Mouse (Mus musculus) frontal cortex, postnatal 25 days (tissue): ENCODE measurements around the gene Usf1.

Source experiments
- DNase-seq, 2 experiments: peaks; one replicate each; pipeline ENCODE4 v3.0.0; 2022; ENCODE audit warnings: low spot score in 2 of 2

Gene Usf1

DNA sequence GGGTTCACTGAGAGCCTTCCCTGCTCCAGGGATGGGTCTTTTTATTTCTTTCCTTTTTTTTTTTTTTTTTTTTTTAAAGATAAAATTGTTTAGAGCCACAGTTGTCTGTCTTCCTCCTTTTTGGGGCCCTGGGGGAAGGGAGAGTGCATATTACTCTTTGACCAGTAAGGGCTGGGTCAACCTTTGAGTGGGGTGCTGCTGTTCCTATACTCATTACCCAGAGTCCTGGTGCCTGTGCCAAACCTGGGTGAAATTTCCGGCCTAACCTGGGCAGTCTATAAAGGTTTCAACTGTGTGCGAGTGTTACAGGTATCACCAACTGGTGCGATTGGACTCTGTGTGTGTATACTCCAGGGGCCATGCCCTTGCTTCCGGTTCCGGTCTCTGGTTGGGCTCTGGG, 7.5 kb downstream of the Usf1 start, which contains the start of gene Tstd1:
Gene Tstd1, plus strand, starts transcription at position 213 of the 400 bp plus-strand sequence.
- no peak for DNase-seq

GRCm38 (mm10) chr1:171419291-171419882, 8.3 kb downstream of the Usf1 start:
- no peak for DNase-seq

DNA sequence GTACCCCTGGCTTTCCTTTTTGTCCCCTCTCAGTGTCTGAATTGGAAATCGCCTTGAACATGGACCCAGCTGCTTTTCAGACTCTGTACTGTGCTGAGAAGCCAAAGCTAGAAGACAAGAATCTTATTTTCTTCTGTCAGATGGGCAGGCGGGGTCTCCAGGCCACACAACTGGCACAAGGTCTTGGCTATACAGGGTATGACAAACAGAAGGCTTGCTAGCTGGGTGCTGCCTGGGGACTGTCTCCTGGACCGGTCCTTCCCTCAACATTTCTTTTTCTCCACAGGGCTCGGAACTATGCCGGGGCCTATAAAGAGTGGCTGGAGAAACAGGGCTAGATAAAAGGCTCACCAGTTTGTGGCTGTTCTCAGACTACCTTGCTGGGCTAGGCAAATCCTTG, 8.8 kb downstream of the Usf1 start:
- no peak for DNase-seq

DNA sequence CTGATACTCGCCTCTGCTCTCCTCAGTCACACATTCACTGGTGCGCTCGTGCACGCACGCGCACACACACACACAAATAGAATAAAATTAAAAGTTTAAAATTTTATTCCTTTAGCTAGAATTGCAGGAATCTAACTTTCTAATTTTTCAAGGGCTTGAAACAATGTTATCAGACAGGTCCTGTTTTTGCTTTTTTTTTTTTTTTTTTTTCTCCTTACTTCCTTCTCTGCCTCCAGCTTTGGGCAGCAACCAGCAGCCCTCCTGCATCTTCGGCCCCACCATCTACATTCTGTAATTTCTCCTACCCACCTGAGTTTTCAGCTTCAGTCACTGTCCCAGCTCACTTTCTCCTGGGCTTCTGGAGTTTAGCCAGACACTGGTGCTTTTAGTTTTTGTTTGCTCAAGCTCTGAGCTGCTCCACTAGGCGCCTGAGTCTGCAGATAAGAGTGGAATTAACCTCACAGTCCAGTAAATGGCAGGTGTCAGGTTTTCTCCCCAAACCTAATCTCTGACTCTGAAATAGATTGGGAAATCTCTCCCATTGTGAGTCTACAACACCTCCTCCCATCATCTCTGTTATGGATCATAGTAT, 11.5 kb downstream of the Usf1 start:
- no peak for DNase-seq

DNA sequence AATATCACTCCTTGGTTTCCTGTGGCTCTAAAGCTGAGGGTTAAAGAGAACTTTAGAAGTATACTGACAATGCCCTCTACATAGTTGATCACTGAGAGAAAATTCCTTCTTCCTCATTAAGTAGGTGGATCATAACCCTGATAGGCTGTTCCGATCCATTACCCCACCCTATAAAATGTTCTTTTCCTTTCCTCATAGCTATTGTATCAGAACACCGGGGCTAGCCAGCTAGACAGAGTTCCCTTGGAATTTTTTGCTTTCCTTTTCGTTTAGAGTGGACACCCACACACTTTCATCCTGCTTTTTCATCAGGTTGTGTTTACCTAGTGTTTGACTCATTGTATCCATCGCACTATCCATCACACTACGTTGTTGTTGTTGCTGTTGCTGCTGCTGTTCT, 13.5 kb downstream of the Usf1 start:
- no peak for DNase-seq

- no peak for DNase-seq
These were observed 14.0 kb downstream of the Usf1 start for GRCm38 (mm10) chr1:171425126-171425525.

GRCm38 (mm10) chr1:171432158-171432557, 21.0 kb downstream of the Usf1 start:
- no peak for DNase-seq

DNA sequence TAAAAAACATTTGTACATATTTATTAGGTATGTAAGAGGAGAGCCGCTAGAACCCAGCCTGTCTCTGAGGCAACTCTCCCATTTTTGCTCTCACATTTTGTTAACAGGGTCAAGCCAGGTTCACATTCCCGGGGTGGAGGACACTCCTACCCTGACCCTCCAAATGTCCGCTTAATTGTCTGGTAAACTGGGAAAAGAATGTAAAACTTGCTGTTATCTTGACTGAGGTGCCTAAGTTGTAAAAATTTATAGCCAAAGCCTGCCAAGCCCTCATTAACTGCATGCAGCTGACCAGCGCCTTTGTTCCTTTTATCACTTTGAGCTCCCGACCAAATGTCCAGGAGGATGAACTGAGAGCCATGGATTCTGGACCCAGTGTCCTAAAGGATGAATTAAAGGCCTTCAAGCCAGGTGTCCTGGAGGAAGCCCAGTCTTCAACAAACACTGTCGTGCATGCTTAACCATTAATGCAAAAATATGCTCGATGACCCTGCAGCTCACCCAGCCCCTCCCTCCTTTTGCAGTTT, 24.2 kb downstream of the Usf1 start:
- DNase-seq = no peak

GRCm38 (mm10) chr1:171435974-171436373, 24.9 kb downstream of the Usf1 start:
- DNase-seq = no peak

GRCm38 (mm10) chr1:171437264-171438013, 26.3 kb downstream of the Usf1 start, which contains the start of gene F11r:
TSS of gene F11r (plus strand) at chr1:171437535.
- no peak for DNase-seq

- no peak for DNase-seq
These were observed 27.0 kb downstream of the Usf1 start for GRCm38 (mm10) chr1:171438014-171438670.

DNA sequence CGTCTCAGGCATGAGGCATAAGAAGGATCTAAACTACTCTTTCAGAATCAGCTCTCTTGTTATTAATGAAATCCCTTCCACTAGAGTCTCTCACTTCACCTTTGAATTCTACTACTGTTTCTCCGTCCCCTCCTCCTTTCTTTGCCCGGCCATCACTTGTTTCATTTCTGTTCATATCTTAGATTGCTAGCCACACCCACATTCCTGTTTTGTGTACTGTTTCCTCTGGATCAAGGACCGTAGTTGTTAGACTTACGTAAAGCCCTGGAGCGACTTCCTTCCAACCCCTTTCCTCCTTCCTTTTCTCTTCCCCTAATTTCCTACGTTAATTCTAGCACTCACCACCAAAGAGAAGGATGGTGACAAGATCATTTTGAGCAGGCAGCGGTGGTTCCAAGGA, 28.0 kb downstream of the Usf1 start:
- DNase-seq = no peak

DNA sequence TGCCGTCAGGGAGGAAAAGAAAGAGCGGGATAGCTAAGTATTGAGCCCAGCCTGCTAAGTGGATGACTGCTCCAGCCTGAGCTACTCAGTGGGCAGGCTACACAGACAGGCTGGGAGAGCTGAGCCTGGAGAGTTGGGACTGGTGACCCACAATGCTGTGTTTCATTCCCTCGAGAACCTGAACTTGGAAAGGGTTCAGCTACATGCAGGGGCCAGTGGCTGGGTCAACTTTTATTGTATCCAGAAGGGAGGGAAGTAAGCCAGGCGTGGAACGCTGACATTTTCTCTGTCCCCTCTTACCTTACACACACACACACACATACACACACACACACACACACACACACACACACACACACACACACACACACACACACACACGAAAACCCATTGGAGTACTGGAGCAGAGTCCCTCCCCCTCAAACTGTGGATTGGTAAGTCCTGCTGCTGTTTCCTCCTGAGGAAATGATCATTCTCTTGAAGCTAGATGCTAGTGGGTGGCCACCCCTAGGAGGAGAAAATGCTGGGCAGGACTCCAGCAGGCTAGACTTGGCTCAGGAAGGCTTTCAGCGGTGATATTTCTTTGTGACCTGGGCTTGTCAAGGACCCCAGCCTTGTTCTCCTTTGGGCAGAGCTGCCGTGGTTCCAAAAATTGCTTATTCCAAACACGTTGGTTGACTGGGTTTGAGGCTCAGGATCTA, 29.1 kb downstream of the Usf1 start:
- DNase-seq = no peak

GRCm38 (mm10) chr1:171441466-171442412, 30.6 kb downstream of the Usf1 start:
- no peak for DNase-seq

DNA sequence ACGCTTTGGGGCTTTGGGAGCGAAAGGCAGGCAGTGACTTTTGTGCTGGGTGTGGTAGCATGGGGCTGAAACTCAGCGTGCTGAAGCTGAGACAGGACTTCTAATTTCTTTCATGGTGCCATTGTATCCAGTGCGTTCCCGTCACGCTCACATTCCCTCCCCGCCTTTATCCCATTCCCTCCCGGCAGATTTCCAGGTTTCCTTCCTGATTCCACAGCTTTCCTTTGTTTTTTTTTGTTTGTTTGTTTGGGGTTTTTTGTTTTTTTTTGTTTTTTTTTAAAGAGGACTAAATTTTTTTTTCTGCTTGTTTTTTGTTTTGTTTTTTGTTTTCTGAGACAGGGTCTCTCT, 31.3 kb downstream of the Usf1 start:
- DNase-seq = no peak

GRCm38 (mm10) chr1:171445050-171445449, 33.9 kb downstream of the Usf1 start:
- DNase-seq = no peak

DNA sequence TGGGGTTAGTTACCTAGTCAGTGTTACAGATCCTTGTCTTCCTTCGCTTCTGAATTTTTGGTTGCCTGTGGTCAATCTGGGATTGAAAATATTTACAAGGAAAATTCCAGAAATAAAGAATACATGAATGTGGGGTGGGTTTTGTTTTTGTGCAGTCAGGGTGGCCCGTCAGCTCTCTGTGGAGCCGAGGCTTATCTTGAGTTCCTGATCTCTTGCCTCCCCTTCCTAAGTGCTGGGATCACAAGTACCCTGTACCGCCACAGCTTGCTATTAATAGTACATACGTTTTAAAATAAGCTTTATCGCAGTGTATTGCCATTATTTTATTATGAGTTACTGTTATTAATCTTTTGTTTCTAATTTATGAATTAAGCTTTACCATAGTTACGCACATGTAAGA, 35.7 kb downstream of the Usf1 start:
- no peak for DNase-seq

DNA sequence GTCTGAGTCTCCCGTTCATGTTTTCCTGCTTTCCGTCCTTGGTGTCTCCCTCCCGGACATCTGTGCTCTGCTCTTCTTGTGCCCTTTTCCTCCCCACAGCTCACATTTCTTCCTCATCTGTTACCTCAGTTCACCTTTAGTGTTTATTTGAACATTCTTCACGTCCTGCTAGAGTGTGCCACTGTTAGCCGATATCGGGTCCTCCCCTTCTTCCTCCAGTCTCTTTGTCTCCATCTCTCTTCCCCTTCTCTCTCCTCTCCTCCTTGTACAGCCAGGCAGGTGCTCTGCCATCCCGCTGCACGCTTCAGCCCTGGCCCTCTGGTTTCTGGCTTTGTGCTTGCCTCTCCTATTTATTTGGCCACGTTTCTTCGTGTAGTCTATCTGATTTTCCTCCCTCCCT, 36.6 kb downstream of the Usf1 start:
- DNase-seq = no peak

- no peak for DNase-seq
These were observed 38.9 kb downstream of the Usf1 start for GRCm38 (mm10) chr1:171450062-171450461.

- DNase-seq = no peak
These were observed 39.9 kb downstream of the Usf1 start for GRCm38 (mm10) chr1:171451001-171451400.

- DNase-seq = no peak
These were observed 41.4 kb downstream of the Usf1 start for GRCm38 (mm10) chr1:171452522-171452921.
